Mouse (Mus musculus): ENCODE measurements at regions not wholly inside any gene's neighbourhood (a gene's known extent, or its start where the extent isn't known, plus 50 kb on each side); places are given as distances from the start of the nearest gene placed in this dataset.

DNA sequence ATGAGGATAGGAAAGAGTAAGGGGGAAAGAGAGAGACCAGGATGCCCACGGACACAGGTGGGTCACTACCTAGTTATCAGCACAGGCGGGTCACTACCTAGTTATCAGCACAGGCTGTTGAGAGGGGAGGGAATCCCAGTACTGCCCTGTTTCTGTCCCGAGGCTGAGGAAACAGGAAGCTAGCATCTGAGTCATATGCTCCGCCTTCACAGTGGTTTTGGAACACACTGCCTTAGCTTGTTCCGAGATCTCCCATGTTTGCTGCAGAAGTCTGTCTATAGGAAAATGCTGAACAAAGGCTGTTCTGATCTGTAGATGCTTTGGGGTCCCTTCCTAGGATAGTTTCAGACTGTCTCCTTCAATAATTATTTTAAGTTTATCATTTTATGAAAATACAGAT lies 55.4 kb upstream of the Chd6 start:
- TF ChIP-seq POLR2A (IDR thresholded peaks at IDR 0.05; ENCODE audit: extremely low read depth, insufficient read depth, low read length) (no peak), CTCF (IDR thresholded peaks at IDR 0.05; ENCODE audit: low read depth, low read length) (no peak)
